Mouse (Mus musculus): ENCODE results near the gene Arhgap22.

The Arhgap22 gene

GRCm38 (mm10) chr14:33212958-33213309, 892 bp upstream of the Arhgap22 start:
- in situ Hi-C loops (cut with MboI, MseI): no loop called here

GRCm38 (mm10) chr14:33214767-33215128, 922 bp downstream of the Arhgap22 start:
- in situ Hi-C loops (cut with MboI, MseI): loop anchor here (5.0 kb wide), 1 partner anchor 88 kb away; no protein-coding TSS in a partner anchor

- in situ Hi-C loops (cut with MboI, MseI): loop anchor here (5.0 kb wide), 1 partner anchor 87 kb away; no protein-coding TSS in a partner anchor
Observed at GRCm38 (mm10) chr14:33215163-33215562, 1.3 kb downstream of the Arhgap22 start.

GRCm38 (mm10) chr14:33216343-33217208, 2.8 kb downstream of the Arhgap22 start:
- in situ Hi-C loops (cut with MboI, MseI): loop anchor here (5.0 kb wide), 1 partner anchor 86 kb away; no protein-coding TSS in a partner anchor

GRCm38 (mm10) chr14:33225235-33225634, 11.4 kb downstream of the Arhgap22 start:
- in situ Hi-C loops (cut with MboI, MseI): no loop called here

- in situ Hi-C loops (cut with MboI, MseI): no loop called here
Observed at GRCm38 (mm10) chr14:33230672-33231071, 16.8 kb downstream of the Arhgap22 start.

- in situ Hi-C loops (cut with MboI, MseI): no loop called here
Observed at GRCm38 (mm10) chr14:33231311-33231710, 17.5 kb downstream of the Arhgap22 start.

GRCm38 (mm10) chr14:33232048-33232447, 18.2 kb downstream of the Arhgap22 start:
- in situ Hi-C loops (cut with MboI, MseI): no loop called here

- in situ Hi-C loops (cut with MboI, MseI): no loop called here
Observed at GRCm38 (mm10) chr14:33235661-33236060, 21.8 kb downstream of the Arhgap22 start.

GRCm38 (mm10) chr14:33240400-33240799, 26.6 kb downstream of the Arhgap22 start:
- in situ Hi-C loops (cut with MboI, MseI): no loop called here

GRCm38 (mm10) chr14:33243261-33243660, 29.4 kb downstream of the Arhgap22 start:
- in situ Hi-C loops (cut with MboI, MseI): no loop called here

GRCm38 (mm10) chr14:33244519-33244918, 30.7 kb downstream of the Arhgap22 start:
- in situ Hi-C loops (cut with MboI, MseI): no loop called here

GRCm38 (mm10) chr14:33244946-33245345, 31.1 kb downstream of the Arhgap22 start:
- in situ Hi-C loops (cut with MboI, MseI): no loop called here

- in situ Hi-C loops (cut with MboI, MseI): no loop called here
Observed at GRCm38 (mm10) chr14:33246476-33246875, 32.6 kb downstream of the Arhgap22 start.

- in situ Hi-C loops (cut with MboI, MseI): no loop called here
Observed at GRCm38 (mm10) chr14:33247623-33248022, 33.8 kb downstream of the Arhgap22 start.

GRCm38 (mm10) chr14:33248741-33249140, 34.9 kb downstream of the Arhgap22 start:
- in situ Hi-C loops (cut with MboI, MseI): no loop called here

GRCm38 (mm10) chr14:33250215-33250939, 36.6 kb downstream of the Arhgap22 start:
- in situ Hi-C loops (cut with MboI, MseI): loop anchor here (10.0 to 25.0 kb wide), 2 partner anchors 364 to 662 kb away; partner anchors contain the start of gene Gdf10 (in 1 of the 2)

- in situ Hi-C loops (cut with MboI, MseI): loop anchor here (10.0 to 25.0 kb wide), 2 partner anchors 364 to 661 kb away; partner anchors contain the start of gene Gdf10 (in 1 of the 2)
Observed at GRCm38 (mm10) chr14:33250956-33251745, 37.3 kb downstream of the Arhgap22 start.

GRCm38 (mm10) chr14:33258256-33258655, 44.4 kb downstream of the Arhgap22 start:
- in situ Hi-C loops (cut with MboI, MseI): loop anchor here (10.0 to 25.0 kb wide), 2 partner anchors 357 to 654 kb away; partner anchors contain the start of gene Gdf10 (in 1 of the 2)

GRCm38 (mm10) chr14:33260131-33260530, 46.3 kb downstream of the Arhgap22 start:
- in situ Hi-C loops (cut with MboI, MseI): loop anchor here in 1 of 2 experiments (25.0 kb wide), 1 partner anchor 652 kb away; the partner anchor contains the start of gene Gdf10

- in situ Hi-C loops (cut with MboI, MseI): loop anchor here in 1 of 2 experiments (25.0 kb wide), 1 partner anchor 648 kb away; the partner anchor contains the start of gene Gdf10
Observed at GRCm38 (mm10) chr14:33264795-33265194, 51.0 kb downstream of the Arhgap22 start.
